Mouse (Mus musculus): ENCODE results near the gene Cplx1.

The Cplx1 gene

DNA sequence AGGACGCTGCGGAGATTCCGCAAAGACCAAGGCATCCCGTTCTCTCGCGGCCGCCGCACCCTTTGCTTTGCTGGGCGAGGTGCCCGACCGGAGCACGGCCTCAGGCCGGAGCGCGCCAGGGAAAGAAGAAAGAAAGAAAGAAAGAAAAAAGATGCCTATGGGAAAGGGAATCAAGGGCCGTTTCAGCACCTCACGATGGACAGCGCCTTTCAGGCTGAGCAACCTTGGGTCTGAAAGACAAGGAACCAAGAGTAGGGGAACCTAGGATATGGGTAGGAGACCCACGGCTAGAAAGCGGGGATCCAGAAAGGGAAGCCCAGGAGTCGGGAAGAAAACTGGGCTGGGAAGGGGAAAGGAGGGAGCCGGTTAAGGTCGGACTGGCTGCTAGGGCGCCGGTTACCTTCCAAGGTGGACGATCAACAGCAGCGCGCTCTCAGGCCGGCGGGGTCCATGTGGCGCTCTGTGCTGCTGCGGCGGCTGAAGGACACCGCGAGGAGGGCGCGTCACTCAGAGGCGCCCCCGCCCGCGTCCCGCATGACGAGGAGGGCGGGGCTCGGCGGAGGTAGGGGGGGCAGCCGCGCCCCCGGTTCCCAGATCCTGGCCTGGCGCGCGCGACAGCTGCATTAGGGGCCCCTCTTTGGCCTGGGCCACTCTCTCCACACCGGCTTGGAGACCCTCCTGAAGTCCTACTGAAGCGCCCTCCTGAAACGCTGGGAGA is at the start of gene Cplx1:
Gene Cplx1 (minus strand): TSS at position 536 of the 718 bp plus-strand sequence.
- DNase-seq (ENCODE audit: extremely low spot score, low spot score) = peak; percentile 76

- DNase-seq (ENCODE audit: extremely low spot score, low spot score) = no peak
Measured at GRCm38 (mm10) chr5:108581361-108581891, 31.6 kb upstream of the Cplx1 start.

- no peak for DNase-seq (ENCODE audit: extremely low spot score, low spot score)
Measured at GRCm38 (mm10) chr5:108573054-108573453, 23.2 kb upstream of the Cplx1 start.

DNA sequence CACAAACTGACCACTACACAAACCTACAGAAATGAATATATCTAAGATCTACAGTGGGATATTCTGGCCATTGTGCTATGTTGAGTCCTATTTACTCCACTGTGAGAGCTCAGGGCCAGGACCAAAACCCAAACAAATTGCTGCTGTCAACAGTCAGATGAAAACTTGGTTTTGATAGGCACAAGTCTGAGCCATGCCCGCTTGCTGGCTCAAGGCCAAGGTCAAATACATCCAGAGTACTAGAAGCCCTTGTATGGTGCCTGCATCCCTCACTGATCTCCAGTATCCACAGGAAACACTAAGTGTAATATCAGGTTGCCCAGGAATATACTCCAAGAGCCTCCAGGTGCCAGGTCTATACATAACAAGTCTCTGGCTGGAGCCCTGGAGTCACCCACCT is 21.2 kb upstream of the Cplx1 start:
- DNase-seq (ENCODE audit: extremely low spot score, low spot score) = no peak

- no peak for DNase-seq (ENCODE audit: extremely low spot score, low spot score)
Measured at GRCm38 (mm10) chr5:108567104-108567503, 17.3 kb upstream of the Cplx1 start.

GRCm38 (mm10) chr5:108566523-108566922 is 16.7 kb upstream of the Cplx1 start:
- DNase-seq (ENCODE audit: extremely low spot score, low spot score) = no peak

GRCm38 (mm10) chr5:108565381-108565780 is 15.6 kb upstream of the Cplx1 start:
- no peak for DNase-seq (ENCODE audit: extremely low spot score, low spot score)

GRCm38 (mm10) chr5:108564346-108564745 is 14.5 kb upstream of the Cplx1 start:
- no peak for DNase-seq (ENCODE audit: extremely low spot score, low spot score)

- DNase-seq (ENCODE audit: extremely low spot score, low spot score) = no peak
Measured at GRCm38 (mm10) chr5:108562483-108562882, 12.7 kb upstream of the Cplx1 start.

DNA sequence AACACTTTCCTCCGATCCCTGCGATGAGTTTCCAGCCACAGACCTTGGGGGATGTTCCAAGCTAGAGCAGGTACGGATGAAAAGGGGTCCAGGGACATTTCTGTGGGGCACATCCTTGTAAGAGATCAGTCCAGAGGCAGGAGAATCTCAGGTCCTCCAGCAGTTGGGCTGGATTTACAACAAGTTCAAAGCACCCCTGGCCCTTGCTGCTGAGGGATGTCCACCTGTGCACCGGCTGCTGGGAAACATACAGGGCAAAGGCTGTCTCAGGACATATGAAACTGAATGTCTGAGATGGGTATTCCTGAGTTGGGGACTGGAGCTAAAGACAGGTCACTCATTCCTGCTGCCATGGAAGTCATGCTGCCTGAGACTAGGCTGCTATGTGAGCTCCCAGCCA is 7.2 kb upstream of the Cplx1 start:
- no peak for DNase-seq (ENCODE audit: extremely low spot score, low spot score)

DNA sequence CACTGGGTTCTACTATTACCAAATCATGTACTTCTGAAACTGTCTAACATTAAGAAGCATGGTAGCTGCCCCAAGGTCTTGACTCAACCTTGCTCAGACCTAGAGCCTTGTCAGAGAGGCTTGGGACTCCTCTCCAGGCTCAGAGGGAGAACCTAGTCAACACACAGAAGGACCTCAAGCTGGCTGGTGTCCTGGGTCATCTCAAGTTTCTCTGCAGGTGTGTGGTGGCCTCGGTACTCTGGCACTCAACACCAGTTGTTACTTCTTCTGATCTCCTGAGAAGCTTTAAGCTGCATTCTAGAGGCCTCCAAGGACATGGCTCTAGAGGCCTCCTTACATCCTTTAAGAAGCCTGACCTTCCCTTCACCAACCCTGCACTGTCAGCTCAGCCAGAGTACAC is 4.2 kb upstream of the Cplx1 start:
- no peak for DNase-seq (ENCODE audit: extremely low spot score, low spot score)

DNA sequence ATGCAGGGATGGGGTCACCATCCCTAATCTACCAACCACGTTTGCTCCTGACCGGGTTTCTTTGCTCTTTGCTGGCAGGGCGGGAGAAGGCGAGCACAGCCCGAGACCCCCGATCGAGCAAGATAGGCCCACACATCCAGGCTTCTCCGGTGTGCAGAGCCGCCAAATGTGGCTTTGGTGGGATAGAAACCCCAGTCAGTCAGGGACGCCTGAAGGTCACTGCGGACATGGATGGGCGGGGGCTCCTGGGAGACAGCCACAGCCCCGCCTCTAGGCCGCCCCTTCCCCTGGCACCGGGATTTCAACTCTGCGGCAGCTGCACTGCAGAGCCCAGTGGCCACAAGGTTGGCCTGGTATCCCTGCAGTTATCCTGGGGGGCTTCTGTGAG is 377 bp upstream of the Cplx1 start:
- peak; percentile 23 for DNase-seq (ENCODE audit: extremely low spot score, low spot score)

GRCm38 (mm10) chr5:108549137-108549488 is 711 bp downstream of the Cplx1 start:
- DNase-seq (ENCODE audit: extremely low spot score, low spot score) = peak; percentile 15

DNA sequence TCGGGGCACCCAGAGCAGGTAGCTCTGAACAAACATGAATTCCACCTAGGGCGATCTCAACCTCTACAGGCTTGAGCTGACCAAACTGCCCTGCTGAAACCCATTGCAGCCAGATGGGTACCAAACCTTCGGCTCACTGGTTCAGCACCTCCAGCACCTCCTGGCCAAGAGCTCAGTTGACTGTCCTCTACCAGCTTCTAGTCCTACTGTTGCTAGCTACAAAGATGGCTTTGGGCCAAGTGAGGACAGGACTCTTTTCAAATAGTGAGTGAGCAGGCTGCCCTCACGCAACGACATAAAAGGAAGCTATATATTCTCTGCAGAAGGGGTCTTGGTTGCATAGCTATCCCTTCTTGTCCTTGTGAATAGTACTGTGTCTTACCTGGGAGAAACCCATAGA is 2.2 kb downstream of the Cplx1 start:
- no peak for DNase-seq (ENCODE audit: extremely low spot score, low spot score)

- DNase-seq (ENCODE audit: extremely low spot score, low spot score) = no peak
Measured at GRCm38 (mm10) chr5:108543516-108544291, 6.1 kb downstream of the Cplx1 start.

GRCm38 (mm10) chr5:108534188-108534587 is 15.6 kb downstream of the Cplx1 start:
- DNase-seq (ENCODE audit: extremely low spot score, low spot score) = no peak

- no peak for DNase-seq (ENCODE audit: extremely low spot score, low spot score)
Measured at GRCm38 (mm10) chr5:108522597-108522996, 27.2 kb downstream of the Cplx1 start.

DNA sequence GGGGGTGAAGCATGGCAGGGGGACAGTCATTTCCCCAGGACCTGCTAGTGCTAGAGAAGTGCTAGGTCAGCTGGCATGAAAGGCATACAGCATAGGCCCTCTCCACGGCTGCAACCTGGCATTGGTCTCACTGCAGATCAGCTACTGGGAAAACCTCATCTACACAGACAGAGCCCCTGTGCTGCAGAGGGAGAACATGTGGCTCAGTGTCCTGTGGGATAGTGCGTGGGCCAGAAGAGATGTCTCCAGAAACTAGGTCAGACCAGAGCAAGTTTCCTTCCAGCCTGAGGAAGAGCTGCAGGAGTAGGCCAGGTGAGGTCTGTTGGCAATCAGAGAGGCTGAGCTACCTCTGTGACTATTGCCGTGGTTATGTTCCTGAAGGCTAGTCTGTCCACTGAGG is 27.9 kb downstream of the Cplx1 start:
- no peak for DNase-seq (ENCODE audit: extremely low spot score, low spot score)

- DNase-seq (ENCODE audit: extremely low spot score, low spot score) = no peak
Measured at GRCm38 (mm10) chr5:108521016-108521415, 28.8 kb downstream of the Cplx1 start.

DNA sequence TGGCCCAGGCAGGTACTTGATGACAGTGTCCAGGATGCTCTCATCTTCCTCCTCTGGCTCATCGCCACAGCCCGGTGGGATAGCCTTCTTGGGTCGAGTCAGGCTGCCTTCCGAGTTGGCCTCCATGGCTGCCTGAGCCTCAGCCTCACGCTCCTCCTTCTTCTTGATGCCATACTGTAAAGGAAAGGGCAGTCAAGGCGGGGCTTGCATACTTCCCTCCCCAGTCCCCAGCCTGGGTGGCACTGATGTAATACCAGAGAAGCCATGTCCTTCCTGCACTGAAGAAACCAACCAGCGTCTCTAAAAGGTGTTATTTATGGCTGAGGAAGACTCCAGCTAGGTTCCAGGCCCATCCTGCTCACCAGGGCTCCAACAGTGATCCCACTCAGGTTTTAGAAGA is 29.7 kb downstream of the Cplx1 start:
- DNase-seq (ENCODE audit: extremely low spot score, low spot score) = no peak

DNA sequence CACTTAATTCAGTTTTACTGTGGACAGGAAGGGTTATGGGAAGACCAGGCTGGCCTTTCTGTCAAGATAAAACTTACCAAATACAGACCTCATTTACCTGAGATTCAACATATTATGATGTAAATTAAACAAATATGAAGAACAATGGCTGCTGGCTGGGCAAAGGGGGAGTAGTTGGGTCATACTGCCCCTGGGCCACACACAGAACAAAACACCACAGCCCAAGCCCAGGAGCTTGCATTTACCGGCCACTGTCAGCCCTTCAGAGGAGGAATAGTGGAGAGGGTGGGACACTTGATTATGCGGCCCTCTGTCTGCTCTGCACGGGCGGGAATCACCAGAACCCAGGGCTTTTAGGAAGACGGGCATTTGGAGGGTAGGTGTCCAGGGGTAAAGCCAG is 30.9 kb downstream of the Cplx1 start:
- no peak for DNase-seq (ENCODE audit: extremely low spot score, low spot score)

GRCm38 (mm10) chr5:108518106-108518885 is 31.5 kb downstream of the Cplx1 start:
- no peak for DNase-seq (ENCODE audit: extremely low spot score, low spot score)
